Mouse (Mus musculus) kidney, adult 2 months (tissue): ENCODE data around the gene Gm37240. TPM values are rescaled to one million over a fixed set of nuclear protein-coding genes. Genes with fewer than 3 reads are reported as not detected.

Experiments
- DNase-seq: peaks from one replicate; pipeline ENCODE4 v3.0.0; 2021
- H3K27ac ChIP-seq: fragments of 200-500 bp; 2 replicates; pipeline ENCODE4 v1.5.1; 2012; ENCODE audit warnings: low read depth, low read length, control low read depth, inconsistent platforms; ENCODE audit not compliant: insufficient read depth
- H3K27me3 ChIP-seq: fragments of 200-500 bp; replicated peaks from 2 replicates; pipeline ENCODE4 v1.6.1; 2012; ENCODE audit warnings: mild to moderate bottlenecking, moderate library complexity, low read length, inconsistent platforms; ENCODE audit not compliant: control insufficient read depth, insufficient read depth
- H3K36me3 ChIP-seq: fragments of 200-500 bp; 2 replicates; pipeline ENCODE4 v1.6.1; 2012; ENCODE audit warnings: mild to moderate bottlenecking, moderate library complexity, low read length, inconsistent platforms; ENCODE audit not compliant: control insufficient read depth, insufficient read depth
- H3K4me1 ChIP-seq: fragments of 200-500 bp; 2 replicates; pipeline ENCODE4 v1.6.1; 2011; ENCODE audit warnings: low read length; ENCODE audit not compliant: control insufficient read depth, insufficient read depth
- H3K4me3 ChIP-seq: fragments of 200-500 bp; 2 replicates; pipeline ENCODE4 v1.5.1; 2011; ENCODE audit warnings: mild to moderate bottlenecking, low read depth, low read length, control low read depth; ENCODE audit not compliant: insufficient read depth
- CTCF ChIP-seq: fragments of 200-500 bp; conservative IDR thresholded peaks from 2 replicates; pipeline ENCODE4 v1.5.1; 2011; ENCODE audit warnings: low read depth, mild to moderate bottlenecking, control low read depth, low read length, moderate library complexity, mixed read lengths; ENCODE audit not compliant: insufficient read depth, insufficient read length
- POLR2A ChIP-seq: fragments of 200-500 bp; IDR thresholded peaks from one replicate; pipeline ENCODE4 v1.6.1; 2011; ENCODE audit warnings: low read depth, low read length, control low read depth
- WGBS: fragments of 180-500 bp; shearing (Covaris S2); methylation state at CpG from one replicate; pipeline ENCODE4 v1.1.7; 2018; 5-methylcytosine and 5-hydroxymethylcytosine counted together
- polyA plus RNA-seq: library from polyadenylated mRNA; depleted of rRNA; stranded (reverse); fragments of >200 nt; gene quantifications from 2 replicates; pipeline ENCODE4 v1.2.3, GENCODE M21; 2012

Gene Gm37240
- polyA plus RNA-seq, 1 experiment, result 5.5 TPM

DNA sequence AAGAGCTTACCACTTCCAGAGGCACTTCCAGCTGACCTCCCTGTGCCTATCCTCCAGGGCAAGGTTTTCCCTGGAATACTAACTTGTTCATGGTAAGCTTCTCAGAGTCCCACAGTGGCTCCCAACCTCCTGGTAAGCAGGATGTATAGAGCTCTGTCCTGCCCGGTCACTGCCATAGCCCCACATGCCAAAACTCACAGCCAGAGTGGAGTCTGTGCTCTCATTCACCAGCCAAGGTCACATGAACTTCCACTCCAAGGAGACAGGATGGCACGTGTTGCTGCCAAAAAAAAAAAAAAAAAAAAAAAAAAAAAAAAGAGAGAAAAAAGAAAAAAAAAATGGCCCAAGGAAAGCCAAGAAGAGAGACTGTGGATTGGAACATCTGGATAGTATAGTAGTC lies 109.5 kb downstream of the Gm37240 start:
- Histone ChIP-seq H3K27ac (peak overlapping the region; percentile 35; the same call in 1 of the 2 replicates), H3K4me1 (peaks cover 5% of the 10 kb centered on the region), H3K4me3 (no peak overlapping the region), H3K36me3 (no peaks in the 10 kb centered on the region), H3K27me3 (no peaks in the 10 kb centered on the region)
- TF ChIP-seq POLR2A, result no peak
- TF ChIP-seq CTCF, result no peak
- no peak for DNase-seq
- 42% methylated on average over 2 of the region's 2 CpGs for whole genome bisulfite sequencing

DNA sequence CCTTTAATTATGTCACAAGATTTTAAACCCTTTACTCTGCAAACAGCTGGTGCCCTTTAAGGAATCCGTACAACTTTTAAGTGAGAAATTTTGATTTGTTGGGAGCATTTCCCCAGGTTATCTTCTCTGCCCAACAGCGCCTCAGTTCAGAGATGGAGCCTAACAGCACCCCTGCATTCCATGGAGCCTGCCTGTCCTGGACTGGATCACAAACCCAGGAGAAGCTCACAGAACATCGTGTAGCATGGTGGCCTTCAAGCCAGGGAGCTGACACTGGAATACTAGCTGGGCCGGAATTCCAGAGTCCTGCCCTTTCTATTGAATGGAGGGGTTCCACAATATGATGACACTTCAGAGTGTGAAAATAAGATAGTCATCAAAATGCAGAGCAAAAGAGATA lies 110.0 kb downstream of the Gm37240 start:
- no peak for DNase-seq
- 56% methylated on average over 4 of the region's 4 CpGs for WGBS
- TF ChIP-seq CTCF (no peak), POLR2A (no peak)

DNA sequence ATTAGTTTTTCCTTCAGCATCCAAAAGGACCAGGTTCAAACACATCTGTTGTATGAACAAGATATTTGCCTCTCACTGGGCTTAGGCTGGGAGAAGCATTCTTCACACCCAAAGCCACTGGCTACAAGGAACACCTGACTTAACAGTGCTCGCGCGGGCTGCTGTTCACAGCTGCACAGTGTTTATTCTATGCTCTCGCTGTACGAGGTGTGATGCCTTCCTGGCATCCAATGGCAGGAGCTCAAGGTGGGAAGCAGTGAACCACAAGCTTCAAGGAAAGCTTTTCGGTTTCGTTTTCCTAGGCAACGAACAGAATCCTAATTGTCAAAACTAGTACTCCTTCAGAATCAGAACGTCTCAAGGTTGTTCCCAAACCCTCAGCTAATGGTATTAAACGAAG lies 110.6 kb downstream of the Gm37240 start:
- Histone ChIP-seq H3K4me1 (peaks cover 5% of the 10 kb centered on the region), H3K4me3 (peak overlapping the region; percentile 18; the same call in 1 of the 2 replicates), H3K27ac (peak overlapping the region; percentile 41; the same call in 1 of the 2 replicates), H3K27me3 (no peaks in the 10 kb centered on the region), H3K36me3 (no peaks in the 10 kb centered on the region)
- peak; percentile 34 for DNase-seq
- no peak for TF ChIP-seq POLR2A
- no peak for TF ChIP-seq CTCF
- WGBS, result 25% methylated on average over 10 of the region's 10 CpGs

More for the DNA sequence above, 110.0 kb downstream of the Gm37240 start:
- Histone ChIP-seq H3K4me3 (no peak overlapping the region), H3K27ac (peak overlapping the region; percentile 41; the same call in 1 of the 2 replicates), H3K36me3 (no peaks in the 10 kb centered on the region), H3K27me3 (no peaks in the 10 kb centered on the region), H3K4me1 (peaks cover 5% of the 10 kb centered on the region)

DNA sequence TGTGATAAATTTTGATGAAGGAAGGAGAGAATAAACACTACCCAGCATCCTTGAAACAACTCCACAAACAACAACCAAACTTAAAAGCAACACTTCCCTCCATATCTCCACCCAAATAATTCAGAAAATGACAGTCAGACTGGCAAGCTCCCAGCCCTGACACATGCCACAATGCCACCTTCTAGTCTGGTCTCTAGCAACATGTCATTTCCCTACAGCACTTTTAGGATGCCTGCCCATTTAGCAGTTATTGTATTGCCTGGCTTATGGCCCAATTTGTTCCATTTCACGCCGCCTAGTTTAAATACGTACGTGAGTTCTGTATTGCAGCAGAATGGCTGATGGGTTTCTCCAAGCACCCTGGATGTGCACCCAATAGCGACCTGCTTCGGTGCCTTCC lies 111.2 kb downstream of the Gm37240 start:
- H3K4me3 ChIP-seq, result no peak overlapping the region
- 62% methylated on average over 6 of the region's 6 CpGs for WGBS
- H3K27me3 ChIP-seq, result no peaks in the 10 kb centered on the region
- peaks cover 5% of the 10 kb centered on the region for H3K4me1 ChIP-seq
- TF ChIP-seq POLR2A (no peak), CTCF (no peak)
- no peaks in the 10 kb centered on the region for H3K36me3 ChIP-seq
- H3K27ac ChIP-seq, result peak overlapping the region; percentile 41; the same call in 1 of the 2 replicates
- no peak for DNase-seq

DNA sequence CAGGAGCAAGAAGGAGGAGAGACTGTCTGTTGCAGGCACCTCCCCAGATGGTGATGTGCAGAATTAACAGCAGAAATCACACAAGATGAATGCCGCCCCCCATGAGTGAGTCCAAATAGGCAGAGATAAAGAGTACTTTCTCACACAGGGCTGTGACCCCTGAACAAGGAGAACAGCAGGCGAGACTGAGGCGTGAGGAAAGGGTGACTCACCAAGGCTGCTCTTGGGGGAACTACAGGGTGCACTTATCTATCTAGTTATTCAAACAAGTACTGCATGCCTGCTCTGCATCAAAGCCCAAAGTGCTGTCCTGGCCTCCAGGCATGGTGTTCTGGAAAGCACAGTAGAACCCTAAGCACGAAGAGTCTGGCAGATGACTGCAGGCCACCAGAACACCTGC lies 113.4 kb downstream of the Gm37240 start:
- no peaks in the 10 kb centered on the region for H3K36me3 ChIP-seq
- 79% methylated on average over 4 of the region's 4 CpGs for WGBS
- no peak overlapping the region for H3K27ac ChIP-seq
- H3K27me3 ChIP-seq, result no peaks in the 10 kb centered on the region
- no peak overlapping the region for H3K4me3 ChIP-seq
- TF ChIP-seq POLR2A (no peak), CTCF (no peak)
- H3K4me1 ChIP-seq, result peaks cover 5% of the 10 kb centered on the region
- no peak for DNase-seq

DNA sequence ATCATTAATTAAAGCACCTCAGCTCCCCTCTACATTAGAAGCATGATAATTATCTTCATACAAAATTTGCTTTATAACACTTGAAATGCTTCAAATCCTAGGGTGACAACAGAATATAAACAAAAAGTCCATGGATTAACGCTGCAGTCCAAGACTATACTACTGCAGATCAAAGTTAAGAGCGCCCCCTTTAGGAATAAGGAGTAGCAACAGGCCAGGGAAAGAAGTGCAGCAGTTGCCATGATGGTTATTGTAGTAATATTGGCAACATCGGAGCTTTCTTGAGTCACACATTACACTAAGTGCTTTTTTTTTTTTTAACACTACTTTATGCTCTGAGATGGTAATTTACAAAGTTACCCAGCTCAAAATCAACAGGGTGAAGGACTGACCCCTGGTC lies 113.9 kb downstream of the Gm37240 start:
- WGBS, result 46% methylated on average over 3 of the region's 3 CpGs
- Histone ChIP-seq H3K4me1 (peaks cover 5% of the 10 kb centered on the region), H3K27me3 (no peaks in the 10 kb centered on the region), H3K36me3 (no peaks in the 10 kb centered on the region), H3K4me3 (no peak overlapping the region), H3K27ac (no peak overlapping the region)
- TF ChIP-seq POLR2A (no peak), CTCF (no peak)
- no peak for DNase-seq

DNA sequence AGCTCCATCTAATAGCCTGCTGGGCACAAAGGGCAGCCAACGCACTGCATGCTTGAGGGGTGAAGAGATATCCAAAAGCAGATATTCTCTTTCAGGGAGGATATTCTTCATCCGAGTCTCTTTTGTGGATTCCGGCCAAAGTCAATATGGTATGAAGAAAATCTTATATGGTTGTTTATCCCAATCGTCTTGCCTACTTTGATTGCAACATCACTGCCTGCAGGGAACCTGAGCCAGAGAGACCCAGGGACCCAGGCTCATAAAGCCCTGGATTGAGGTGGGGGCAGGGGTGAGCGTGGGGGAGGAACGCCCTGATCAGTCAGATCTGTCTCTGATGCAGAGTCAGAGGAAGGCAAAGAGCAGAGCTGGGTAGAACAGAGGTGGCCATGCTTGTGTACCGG lies 122.4 kb downstream of the Gm37240 start:
- TF ChIP-seq CTCF (no peak), POLR2A (no peak)
- H3K4me1 ChIP-seq, result no peaks in the 10 kb centered on the region
- no peak for DNase-seq
- H3K27ac ChIP-seq, result no peak overlapping the region
- no peak overlapping the region for H3K4me3 ChIP-seq
- WGBS, result 49% methylated on average over 7 of the region's 7 CpGs
- no peaks in the 10 kb centered on the region for H3K36me3 ChIP-seq
- H3K27me3 ChIP-seq, result no peaks in the 10 kb centered on the region
